Mouse (Mus musculus) heart, postnatal 0 days (tissue): ENCODE results near the gene Atp5g3. TPM values are rescaled to one million over a fixed set of nuclear protein-coding genes. Genes with fewer than 3 reads are reported as not detected.
"Not testable (repeated sequence)": the region's sequence is repeated elsewhere in the genome, so short reads cannot be mapped to it uniquely, and the experiment has no call there.

Source experiments
- ATAC-seq: fragments of 200-750 bp; cut with Nextera tagmentation; 2 replicates; pipeline ENCODE4 v1.8.0; 2017; ENCODE audit warnings: low read depth, moderate number of reproducible peaks, moderate library complexity; ENCODE audit not compliant: insufficient read depth
- DNase-seq: peaks from one replicate; pipeline ENCODE4 v3.0.0-alpha.2; 2016; ENCODE audit warnings: low spot score
- H3K27ac ChIP-seq: fragments of 300-500 bp; sonication (generic); 2 replicates; pipeline ENCODE4 v1.5.1; 2014; ENCODE audit warnings: low read depth, mild to moderate bottlenecking
- H3K27me3 ChIP-seq: fragments of 300-500 bp; sonication (generic); 2 replicates; pipeline ENCODE4 v1.6.1; 2014; ENCODE audit warnings: low read length, mixed read lengths; ENCODE audit not compliant: control insufficient read depth, insufficient read depth
- H3K36me3 ChIP-seq: fragments of 300-500 bp; sonication (generic); replicated peaks from 2 replicates; pipeline ENCODE4 v1.6.1; 2014; ENCODE audit warnings: low read length, mixed read lengths; ENCODE audit not compliant: control insufficient read depth, insufficient read depth
- H3K4me1 ChIP-seq: fragments of 300-500 bp; sonication (generic); 2 replicates; pipeline ENCODE4 v1.6.1; 2014; ENCODE audit warnings: antibody characterized with exemption; ENCODE audit not compliant: control insufficient read depth, insufficient read depth
- H3K4me2 ChIP-seq: fragments of 300-500 bp; sonication (generic); 2 replicates; pipeline ENCODE4 v1.6.1; 2014; ENCODE audit warnings: low read depth, mild to moderate bottlenecking, low read length, moderate library complexity
- H3K4me3 ChIP-seq: fragments of 300-500 bp; sonication (generic); 2 replicates; pipeline ENCODE4 v1.5.1; 2014; ENCODE audit warnings: low read depth, low read length
- H3K9ac ChIP-seq: fragments of 300-500 bp; sonication (generic); replicated peaks from 2 replicates; pipeline ENCODE4 v1.6.1; 2014; ENCODE audit warnings: low read depth, low read length, mixed read lengths
- H3K9me3 ChIP-seq: fragments of 300-500 bp; sonication (generic); replicated peaks from 2 replicates; pipeline ENCODE4 v1.6.1; 2016; ENCODE audit warnings: low read length; ENCODE audit not compliant: control insufficient read depth
- CTCF ChIP-seq: IDR thresholded peaks from 2 replicates; pipeline ENCODE4 v1.5.1; 2016; ENCODE audit warnings: antibody characterized with exemption, control low read depth, low read depth
- EP300 ChIP-seq: IDR thresholded peaks from 2 replicates; pipeline ENCODE4 v1.6.1; 2016; ENCODE audit warnings: antibody characterized with exemption, low read depth
- WGBS: fragments of 180-500 bp; shearing (Covaris S2); extraction: QIAGEN DNeasy Blood & Tissue Kit; methylation state at CpG from one replicate; pipeline ENCODE4 v1.1.7; 2014; 5-methylcytosine and 5-hydroxymethylcytosine counted together
- polyA plus RNA-seq: library from polyadenylated mRNA; unstranded; fragments of >200 nt; fragmentation: Nextera tagmentation; extraction: Ambion mirVana; gene quantifications from 2 replicates; pipeline ENCODE4 v1.2.1, GENCODE M21; 2015
- total RNA-seq: library from RNA; depleted of rRNA; stranded (reverse); fragments of >200 nt; gene quantifications from 2 replicates; pipeline ENCODE4 v1.2.3, GENCODE M21; 2014; ENCODE audit warnings: low replicate concordance

The Atp5g3 gene
- total and polyA plus RNA-seq, 2 experiments from 2014 or later: 1,707 to 6,428 TPM

DNA sequence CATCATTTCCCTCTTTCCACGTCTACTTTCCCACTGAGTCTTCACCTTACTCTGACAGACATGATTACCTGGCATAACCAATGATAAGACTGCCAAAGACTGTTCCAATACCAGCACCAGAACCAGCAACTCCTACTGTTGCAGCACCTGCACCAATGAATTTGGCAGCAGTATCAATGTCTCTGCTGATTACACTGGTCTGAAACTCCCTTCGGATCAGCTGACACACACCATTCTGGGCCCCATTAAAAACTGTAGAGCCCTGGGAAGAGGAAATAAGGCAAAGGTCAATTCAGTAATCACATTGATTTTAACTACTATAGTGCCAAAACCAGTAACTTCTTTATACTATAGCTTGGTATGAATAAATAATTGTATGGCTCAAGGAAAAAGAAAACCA lies 2.0 kb downstream of the Atp5g3 start:
- H3K4me2 ChIP-seq: peak overlapping the region; percentile 51
- WGBS: 51% methylated on average over 2 of the region's 2 CpGs
- peaks cover 28% of the 10 kb centered on the region for H3K36me3 ChIP-seq
- H3K4me1 ChIP-seq: no peaks in the 10 kb centered on the region; the same call in 1 of the 2 replicates
- ATAC-seq (no peak), DNase-seq (no peak)
- H3K9me3 ChIP-seq: no peaks in the 10 kb centered on the region
- TF ChIP-seq CTCF (no peak), EP300 (no peak)
- no peaks in the 10 kb centered on the region for H3K27me3 ChIP-seq
- no peak overlapping the region for H3K9ac ChIP-seq
- 0 out of 2 replicates have a peak overlapping the region, but pooled peaks have one; percentile 10 for H3K27ac ChIP-seq
- H3K4me3 ChIP-seq: peak overlapping the region; percentile 97

DNA sequence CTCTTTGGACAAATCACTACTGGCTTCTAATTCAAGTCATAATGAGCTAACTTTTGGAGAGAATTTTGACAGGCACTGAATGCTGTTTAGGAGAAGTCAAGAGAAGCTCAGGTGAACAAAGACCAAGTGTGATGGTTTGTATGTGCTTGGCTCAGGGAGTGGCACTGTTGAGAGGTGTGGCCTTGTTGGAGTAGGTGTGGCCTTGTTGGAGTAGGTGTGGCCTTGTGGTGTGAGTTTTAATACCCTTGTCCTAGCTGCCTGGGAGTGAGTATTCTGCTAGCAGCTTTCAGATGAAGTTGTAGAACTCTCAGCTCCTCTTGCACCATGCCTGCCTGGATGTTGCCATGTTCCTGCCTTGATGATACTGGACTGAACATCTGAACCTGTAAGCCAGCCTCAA lies 6.4 kb downstream of the Atp5g3 start:
- not testable (repeated sequence) for DNase-seq, H3K27ac ChIP-seq, H3K27me3 ChIP-seq, ATAC-seq, H3K4me3 ChIP-seq, H3K4me1 ChIP-seq, H3K9ac ChIP-seq, H3K9me3 ChIP-seq, H3K4me2 ChIP-seq
- peaks cover 28% of the 10 kb centered on the region for H3K36me3 ChIP-seq

DNA sequence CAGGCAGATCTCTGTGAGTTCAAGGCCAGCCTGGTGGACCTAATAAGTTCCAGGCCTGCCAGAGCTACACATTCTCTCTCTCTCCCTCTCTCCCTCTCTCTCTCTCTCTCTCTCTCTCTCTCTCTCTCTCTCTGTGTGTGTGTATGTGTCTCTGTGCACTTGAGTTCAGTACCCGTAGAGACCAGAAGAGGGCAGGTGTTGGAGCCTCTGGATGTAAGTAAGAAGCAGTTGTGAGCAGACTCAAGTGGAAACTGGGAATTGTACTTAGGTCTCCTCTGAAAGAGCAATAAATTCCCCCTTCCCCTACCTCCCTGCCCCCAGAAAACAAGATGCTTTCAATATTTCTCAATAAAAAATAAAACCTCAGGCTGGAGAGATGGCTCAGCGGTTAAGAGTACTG lies 7.6 kb downstream of the Atp5g3 start:
- no peaks in the 10 kb centered on the region; the same call in 1 of the 2 replicates for H3K4me1 ChIP-seq
- no peak overlapping the region for H3K27ac ChIP-seq
- WGBS: 93% methylated on average over 2 of the region's 2 CpGs
- H3K9me3 ChIP-seq: no peaks in the 10 kb centered on the region
- DNase-seq: no peak
- no peak overlapping the region for H3K4me3 ChIP-seq
- peaks cover 21% of the 10 kb centered on the region for H3K36me3 ChIP-seq
- H3K4me2 ChIP-seq: no peak overlapping the region
- ATAC-seq: no peak
- no peak overlapping the region for H3K9ac ChIP-seq
- no peaks in the 10 kb centered on the region for H3K27me3 ChIP-seq
- TF ChIP-seq CTCF (no peak), EP300 (no peak)

DNA sequence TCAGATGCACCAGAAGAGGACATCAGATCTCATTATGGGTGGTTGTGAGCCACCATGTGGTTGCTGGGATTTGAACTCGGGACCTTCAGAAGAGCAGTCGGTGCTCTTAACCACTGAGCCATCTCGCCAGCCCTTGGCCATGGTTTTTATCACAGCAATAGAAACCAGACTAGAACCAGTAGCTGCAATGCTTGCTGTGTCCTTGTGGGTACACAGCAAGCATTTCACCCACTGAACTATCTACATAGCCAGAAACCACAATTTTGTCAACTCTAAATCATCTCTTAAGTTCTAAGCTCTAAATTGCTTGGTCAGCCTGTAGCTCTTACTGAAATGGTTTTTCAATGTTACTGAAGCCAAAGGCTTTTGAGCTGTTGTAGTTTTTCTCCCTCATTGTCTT lies 8.8 kb downstream of the Atp5g3 start:
- 88% methylated on average over 3 of the region's 3 CpGs for WGBS
- H3K4me2 ChIP-seq, H3K27me3 ChIP-seq, H3K9me3 ChIP-seq, ATAC-seq, H3K9ac ChIP-seq, DNase-seq, H3K4me1 ChIP-seq, H3K27ac ChIP-seq, H3K4me3 ChIP-seq, H3K36me3 ChIP-seq: not testable (repeated sequence)

DNA sequence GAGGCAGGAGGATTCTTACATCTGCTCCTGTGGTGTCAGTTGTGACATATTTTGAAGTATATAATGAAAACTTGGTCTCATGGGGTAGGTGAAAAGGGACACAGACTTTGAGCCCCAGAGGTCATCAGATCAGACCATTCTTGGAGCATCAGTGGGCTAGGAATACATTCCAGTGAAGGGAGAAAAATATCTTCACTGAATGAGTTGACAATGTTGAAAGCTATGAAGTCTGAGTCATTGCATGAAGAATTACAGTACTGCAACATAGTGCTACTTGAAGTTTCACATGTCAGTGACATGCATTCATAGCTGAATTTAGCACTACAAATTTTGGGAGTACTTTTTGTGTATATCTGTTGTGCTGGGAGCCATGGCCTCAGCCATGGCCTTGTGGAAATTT lies 10.0 kb downstream of the Atp5g3 start:
- no peak for ATAC-seq
- Histone ChIP-seq H3K4me1 (no peaks in the 10 kb centered on the region), H3K4me2 (no peak overlapping the region), H3K4me3 (no peak overlapping the region), H3K36me3 (no peaks in the 10 kb centered on the region), H3K9ac (no peak overlapping the region), H3K27me3 (no peaks in the 10 kb centered on the region), H3K27ac (no peak overlapping the region), H3K9me3 (no peaks in the 10 kb centered on the region)
- no peak for TF ChIP-seq EP300
- TF ChIP-seq CTCF: no peak
- no peak for DNase-seq

DNA sequence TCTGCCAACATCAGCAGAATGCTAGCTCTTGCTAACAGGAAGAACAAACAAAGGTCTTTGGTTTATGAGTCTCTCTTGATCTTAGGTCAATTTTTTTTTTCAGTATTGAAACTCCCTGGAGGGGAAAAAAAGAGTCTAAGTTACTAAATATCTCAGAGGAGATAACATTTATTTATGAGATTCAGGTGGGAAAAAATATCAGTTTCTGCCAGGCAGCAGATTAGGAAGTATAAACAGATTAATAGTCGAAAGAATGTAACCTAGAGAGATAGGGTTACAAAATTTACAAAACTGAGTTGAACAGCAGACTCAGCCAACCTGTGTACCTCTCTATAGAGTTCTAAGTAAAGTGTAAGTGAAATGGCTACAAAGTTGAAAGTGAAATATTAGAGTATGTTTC lies 10.8 kb downstream of the Atp5g3 start:
- DNase-seq: no peak
- Histone ChIP-seq H3K9ac (no peak overlapping the region), H3K4me2 (no peak overlapping the region), H3K27ac (no peak overlapping the region), H3K36me3 (no peaks in the 10 kb centered on the region), H3K9me3 (no peaks in the 10 kb centered on the region), H3K4me1 (no peaks in the 10 kb centered on the region), H3K4me3 (no peak overlapping the region), H3K27me3 (no peaks in the 10 kb centered on the region)
- TF ChIP-seq CTCF (no peak), EP300 (no peak)
- ATAC-seq: no peak
- WGBS: 67% methylated on average over 1 of the region's 1 CpGs

DNA sequence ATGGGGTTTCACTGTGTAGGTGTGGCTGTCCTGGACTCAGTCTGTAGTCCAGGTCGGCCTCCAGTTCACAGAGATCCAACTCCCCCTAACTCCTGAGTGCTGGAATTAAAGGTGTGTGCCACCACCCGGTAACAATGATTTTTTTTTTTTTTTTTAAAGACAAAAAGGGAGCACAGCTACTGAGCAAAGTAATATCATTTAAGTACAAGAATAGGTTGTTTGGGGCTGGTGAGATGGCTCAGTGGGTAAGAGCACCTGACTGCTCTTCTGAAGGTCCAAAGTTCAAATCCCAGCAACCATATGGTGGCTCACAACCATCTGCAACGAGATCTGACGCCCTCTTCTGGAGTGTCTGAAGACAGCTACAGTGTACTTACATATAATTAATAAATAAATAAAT lies 14.2 kb downstream of the Atp5g3 start:
- not testable (repeated sequence) for H3K4me1 ChIP-seq, H3K4me2 ChIP-seq, H3K4me3 ChIP-seq, H3K27me3 ChIP-seq, H3K9me3 ChIP-seq, DNase-seq, ATAC-seq, H3K36me3 ChIP-seq, H3K27ac ChIP-seq, H3K9ac ChIP-seq
- WGBS: 74% methylated on average over 4 of the region's 4 CpGs
